Mouse (Mus musculus) granulocyte monocyte progenitor cell, adult 5-6 weeks (primary cell): Measurements from ENCODE around the gene Ctdspl. TPM values are rescaled to one million over a fixed set of nuclear protein-coding genes. Genes with fewer than 3 reads are reported as not detected.

Source experiments
- ATAC-seq: replicated peaks from 2 replicates; pipeline ENCODE4 v1.8.0; 2016; ENCODE audit warnings: mild to moderate bottlenecking, moderate TSS enrichment, inconsistent platforms; ENCODE audit not compliant: poor library complexity, severe bottlenecking
- total RNA-seq, 2 experiments: library from RNA; stranded (forward) in 1 of 2; stranded (reverse) in 1 of 2; fragments of 200-712, 200-1000 nt in 1 of 2; fragments of >200 nt in 1 of 2; fragmentation: Nextera tagmentation in 1 of 2; gene quantifications; 2 replicates each; pipeline ENCODE4 v1.2.3; 2014 to 2017

Gene Ctdspl
- total RNA-seq, 2 experiments from 2014 or later = 7.9 to 25.4 TPM

DNA sequence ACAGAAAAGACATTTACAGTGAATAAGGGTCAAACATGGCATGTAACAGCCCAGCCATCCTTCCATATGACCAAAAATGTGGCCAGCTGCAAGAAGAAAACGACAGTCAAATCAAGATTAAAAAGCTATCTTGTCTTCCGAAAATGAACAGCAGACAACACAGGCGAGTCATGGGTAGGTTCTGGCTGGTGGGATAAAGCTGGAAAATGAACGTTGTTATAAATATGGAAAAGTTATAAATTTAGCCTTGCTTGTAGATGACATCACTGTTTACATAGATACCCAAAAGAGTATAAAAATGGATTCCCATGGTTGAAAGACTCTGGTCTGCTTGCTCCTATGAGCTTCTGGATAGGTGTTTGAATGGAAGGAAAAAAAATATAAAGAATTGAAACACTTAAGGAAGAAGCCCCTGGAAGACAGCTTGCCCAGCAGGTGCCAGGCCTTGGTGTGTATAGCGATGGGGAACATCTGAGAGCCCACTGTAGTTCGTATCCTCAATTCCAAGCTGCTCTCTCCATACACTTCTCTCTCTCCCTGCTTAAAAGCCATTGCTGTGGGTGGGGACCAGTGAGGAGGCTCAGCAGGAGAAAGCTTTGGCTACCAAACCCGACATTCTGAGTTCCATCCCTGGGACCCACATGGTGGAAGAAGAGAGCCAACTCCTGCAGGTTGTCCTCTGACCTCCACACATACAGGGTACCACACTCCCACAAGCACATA, 90.7 kb downstream of the Ctdspl start:
- ATAC-seq = no peak

DNA sequence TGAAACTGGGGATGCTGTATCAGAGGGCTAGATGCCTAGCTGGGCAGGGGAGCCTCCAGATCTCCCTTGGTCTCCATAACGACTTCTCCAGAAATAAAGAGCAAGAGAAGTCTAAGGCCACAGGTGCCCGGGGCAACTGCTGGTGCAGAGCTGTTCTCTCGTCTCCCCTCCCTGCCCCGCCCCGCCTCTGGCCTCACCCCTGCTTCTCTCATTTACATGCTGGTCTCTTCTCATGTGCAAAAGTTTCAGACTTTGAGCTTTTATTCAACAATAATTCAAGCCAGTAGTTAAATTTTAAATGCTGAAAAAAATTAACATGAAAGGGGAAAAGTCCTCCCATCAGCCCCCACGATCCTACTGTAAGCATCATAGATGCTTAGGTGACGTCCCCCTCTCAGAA, 95.5 kb downstream of the Ctdspl start:
- ATAC-seq = no peak

DNA sequence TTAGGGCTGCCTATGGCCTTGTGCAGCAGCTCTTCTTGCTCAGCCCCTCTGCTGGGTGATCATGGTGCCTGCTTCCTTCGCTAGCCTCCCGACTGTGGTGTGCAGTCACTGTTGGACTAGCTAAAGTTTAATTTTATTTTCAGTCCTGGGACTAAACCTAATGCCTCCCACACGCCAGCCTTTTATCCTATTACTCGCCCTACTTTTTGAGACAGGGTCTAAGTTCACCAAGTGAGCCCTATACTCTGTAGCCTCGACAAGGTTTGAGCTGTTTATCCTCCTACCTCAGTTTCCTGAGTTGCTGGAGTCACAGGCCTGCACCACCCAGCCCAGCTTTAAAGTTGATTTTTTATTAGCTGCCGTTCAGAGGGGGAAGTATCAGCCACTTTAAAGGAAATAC, 99.0 kb downstream of the Ctdspl start:
- no peak for ATAC-seq

DNA sequence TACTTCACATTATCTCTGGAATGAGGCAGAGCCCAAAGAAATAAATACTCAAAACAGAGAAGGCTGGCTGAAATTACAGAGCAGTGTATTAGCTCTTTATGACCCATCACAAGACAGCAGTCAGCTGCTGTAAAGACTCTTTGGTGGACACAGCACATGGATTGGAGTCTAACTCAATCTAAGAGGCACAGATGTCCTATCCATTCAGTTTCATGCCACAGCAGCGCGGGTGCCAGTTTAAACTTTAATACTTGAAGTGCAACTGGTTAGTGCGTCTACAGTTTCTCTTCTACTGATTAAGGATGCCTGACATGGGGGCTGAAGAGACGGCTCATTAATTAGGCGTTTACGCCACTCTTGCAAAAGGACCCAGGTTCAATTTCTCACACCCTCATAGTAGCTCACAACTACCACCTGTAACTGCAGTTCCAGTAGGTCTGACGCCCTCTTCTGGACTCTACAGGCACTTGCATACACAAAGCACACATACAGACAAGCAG, 99.6 kb downstream of the Ctdspl start:
- ATAC-seq = no peak

DNA sequence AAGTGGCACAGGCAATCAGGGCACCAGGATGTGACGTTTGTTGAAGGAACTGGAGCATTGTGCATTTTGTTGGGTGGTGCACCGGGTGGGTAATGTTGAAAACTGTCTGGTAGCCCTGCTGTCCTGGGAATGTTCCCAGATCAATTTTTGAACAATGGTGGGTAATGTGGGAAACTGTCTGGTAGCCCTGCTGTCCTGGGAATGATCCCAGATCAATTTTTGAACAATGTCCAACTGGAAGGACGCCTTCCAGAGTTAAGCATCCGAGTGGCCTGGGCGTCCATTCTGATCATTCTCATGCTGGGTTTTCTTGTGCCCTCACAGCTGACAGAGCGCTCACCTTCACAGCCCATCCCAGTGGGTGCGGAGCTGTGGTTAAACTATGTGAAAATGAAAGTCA, 101.1 kb downstream of the Ctdspl start:
- no peak for ATAC-seq

DNA sequence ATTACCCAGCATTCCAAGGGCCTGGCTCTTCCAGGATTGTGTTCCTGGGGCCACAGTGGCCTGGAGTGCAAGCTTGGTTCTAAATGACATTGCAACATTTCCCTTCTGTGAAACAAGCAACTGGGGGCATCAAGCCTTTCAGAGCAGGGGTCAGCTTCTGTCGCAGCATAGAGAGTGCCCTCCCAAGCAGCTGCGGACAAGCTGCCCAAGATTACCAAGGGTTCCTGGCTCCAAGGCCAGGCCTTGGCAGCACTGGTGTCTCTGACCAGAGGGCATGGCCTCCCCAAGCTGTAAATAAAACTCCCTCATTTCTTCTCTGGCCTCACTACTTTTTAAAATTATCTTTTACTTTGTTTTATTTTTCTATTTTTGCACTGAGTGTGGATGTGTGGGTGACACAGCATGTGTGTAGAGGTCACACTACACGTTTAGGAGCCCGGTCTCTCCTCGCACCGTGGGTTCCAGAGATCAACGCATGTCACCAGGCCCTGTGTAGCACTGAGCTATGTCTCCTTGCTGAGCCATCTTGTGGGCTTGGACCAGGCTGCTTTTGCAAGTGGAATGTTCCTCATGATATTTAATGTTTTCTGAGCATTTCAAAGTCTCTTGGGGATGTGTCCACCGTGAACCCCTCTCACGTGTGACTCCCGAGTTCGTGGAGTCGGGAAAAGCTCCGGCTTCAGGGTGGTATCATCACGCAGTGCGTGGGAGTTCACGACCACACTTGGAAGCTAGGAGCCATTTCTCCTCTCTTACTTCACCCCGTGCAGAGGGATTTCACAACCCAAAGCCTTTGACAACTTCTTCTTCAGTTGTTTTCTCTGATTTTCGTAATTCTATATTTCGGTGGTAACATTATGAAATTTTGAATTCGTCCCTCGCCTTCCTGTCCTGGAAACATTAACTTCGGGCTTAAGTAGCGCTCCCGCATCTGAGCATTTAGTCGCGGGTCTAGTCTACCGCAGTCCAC, 102.3 kb downstream of the Ctdspl start:
- peak; percentile 75 for ATAC-seq

DNA sequence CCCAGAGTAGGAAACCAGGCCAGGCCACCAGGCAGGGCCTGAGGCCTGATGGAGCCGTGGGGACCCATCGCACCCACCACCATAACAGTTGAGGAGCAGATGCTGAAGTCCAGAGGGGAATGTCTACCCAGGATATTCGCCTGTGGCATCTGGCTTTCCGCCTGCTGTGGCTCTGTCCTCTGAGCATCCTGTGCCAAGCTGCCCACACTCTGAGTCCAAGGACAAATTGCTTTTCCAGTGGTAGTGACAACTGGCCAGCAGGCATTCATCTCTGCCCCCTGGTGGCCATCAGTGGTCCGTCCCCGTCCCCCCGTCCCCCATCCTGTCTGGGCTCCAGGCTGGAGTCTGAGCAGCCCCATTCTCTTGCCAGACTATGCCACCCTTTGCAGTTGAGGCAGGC, 103.3 kb downstream of the Ctdspl start:
- peak; percentile 61 for ATAC-seq

DNA sequence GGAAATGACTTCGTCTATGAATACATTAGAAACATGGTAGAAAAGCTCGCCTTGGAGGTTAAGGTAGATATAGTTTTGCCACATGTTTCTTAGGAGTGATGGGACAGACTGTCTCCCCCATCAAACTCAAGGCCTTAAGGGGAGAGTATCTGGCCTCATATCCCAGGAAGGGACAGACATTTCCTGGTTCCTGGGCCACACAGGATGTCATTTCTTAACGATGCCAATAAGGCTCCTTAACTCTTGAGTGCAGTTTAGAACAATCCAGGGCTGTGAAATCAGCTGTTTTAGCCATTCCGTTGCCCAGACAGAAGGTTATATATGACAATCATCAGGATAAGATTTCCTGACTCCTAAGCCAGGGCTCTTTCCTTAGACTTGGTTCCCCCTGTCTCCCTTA, 104.8 kb downstream of the Ctdspl start:
- ATAC-seq = no peak

DNA sequence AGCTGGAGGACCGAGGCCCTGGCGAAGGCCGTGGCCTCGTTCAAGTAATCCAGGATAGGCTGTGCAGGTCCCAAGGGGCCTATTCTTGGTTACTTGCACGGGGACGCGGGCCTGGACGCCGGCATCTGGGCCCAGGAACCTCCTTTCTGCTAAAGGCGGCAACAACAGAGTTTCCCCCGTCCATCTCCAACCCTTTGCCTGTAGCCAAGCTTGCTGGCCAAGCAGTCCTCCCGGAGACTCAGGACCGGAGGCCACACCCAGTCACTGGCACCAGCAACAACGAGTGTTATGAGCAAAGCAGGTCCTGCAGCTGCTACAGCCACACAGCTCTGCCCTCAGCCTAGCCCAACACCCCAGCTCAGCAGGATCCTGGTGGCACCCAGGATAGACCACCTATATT, 105.5 kb downstream of the Ctdspl start:
- no peak for ATAC-seq

DNA sequence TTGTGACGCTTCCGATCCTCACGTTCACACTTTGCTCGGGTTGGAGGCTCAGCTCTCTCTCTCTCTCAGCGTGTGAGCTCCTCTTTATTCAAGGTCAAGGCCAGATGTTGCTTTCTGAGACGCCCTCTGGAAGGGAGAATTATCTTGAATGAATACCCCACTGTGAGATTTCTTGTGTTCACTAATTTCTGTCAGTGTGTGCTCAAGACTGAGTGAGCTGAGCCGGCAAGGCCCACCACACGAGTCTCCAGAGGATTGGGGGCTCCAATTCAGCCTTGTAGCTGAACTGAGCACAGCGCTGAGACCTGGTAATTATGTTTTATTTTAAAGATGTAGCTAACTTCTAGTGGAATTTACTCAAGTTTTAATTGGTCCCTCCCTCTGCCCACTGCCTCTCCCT, 106.3 kb downstream of the Ctdspl start:
- no peak for ATAC-seq

DNA sequence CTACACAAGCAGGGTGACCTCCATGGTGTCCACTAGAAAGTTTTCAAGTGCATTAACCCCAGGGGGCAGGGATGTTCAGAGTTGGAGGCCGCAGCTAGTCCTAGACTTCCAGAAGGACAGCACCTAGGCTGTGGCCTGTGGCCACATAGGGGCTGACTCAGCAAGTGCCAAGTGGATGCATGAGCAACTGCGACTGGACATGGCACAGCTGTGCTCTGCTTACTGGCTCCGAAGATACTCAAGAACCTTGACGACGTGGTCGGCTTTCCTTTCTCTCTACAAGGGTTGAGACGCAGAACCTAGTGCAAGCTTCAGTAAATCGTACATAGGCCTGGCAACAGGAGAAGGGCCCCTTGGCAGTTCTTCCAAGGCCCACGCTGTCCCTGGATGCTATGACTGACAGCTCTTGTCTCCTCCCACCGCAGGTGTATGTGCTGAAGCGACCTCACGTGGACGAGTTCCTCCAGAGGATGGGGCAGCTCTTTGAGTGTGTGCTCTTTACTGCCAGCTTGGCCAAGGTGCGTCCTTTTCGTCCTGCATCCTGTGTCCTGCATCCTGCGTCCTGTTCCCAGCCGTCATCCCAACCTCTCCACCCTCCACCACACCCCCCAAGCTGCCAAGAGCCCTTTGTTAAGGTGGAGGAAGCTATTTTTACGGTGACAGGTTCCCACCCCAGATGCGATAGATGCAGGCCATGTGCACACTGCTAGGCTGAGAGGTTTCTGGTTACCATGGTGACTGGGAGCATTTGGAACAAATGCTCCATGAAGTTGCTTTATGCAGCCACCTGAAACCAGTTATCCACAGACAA, 107.1 kb downstream of the Ctdspl start:
- no peak for ATAC-seq

DNA sequence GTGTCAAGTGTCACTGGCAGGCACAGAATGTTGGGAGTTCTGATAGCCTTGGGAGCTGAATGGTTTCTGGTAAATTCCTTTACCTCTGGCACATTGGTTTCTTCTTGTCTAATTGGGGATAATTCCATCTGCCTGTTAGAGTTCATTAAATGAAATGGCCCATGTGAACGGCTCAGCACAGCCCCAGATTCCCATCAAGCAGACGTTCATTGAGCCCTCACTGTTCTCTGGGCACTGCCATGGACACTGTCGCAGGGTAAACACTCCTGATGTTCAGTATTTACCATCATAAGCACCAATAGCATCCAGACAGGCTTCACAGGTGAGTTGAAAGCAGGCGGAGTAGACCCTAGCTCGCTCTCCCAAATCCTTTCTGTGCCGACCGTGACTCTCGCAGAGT, 107.8 kb downstream of the Ctdspl start:
- ATAC-seq = no peak

DNA sequence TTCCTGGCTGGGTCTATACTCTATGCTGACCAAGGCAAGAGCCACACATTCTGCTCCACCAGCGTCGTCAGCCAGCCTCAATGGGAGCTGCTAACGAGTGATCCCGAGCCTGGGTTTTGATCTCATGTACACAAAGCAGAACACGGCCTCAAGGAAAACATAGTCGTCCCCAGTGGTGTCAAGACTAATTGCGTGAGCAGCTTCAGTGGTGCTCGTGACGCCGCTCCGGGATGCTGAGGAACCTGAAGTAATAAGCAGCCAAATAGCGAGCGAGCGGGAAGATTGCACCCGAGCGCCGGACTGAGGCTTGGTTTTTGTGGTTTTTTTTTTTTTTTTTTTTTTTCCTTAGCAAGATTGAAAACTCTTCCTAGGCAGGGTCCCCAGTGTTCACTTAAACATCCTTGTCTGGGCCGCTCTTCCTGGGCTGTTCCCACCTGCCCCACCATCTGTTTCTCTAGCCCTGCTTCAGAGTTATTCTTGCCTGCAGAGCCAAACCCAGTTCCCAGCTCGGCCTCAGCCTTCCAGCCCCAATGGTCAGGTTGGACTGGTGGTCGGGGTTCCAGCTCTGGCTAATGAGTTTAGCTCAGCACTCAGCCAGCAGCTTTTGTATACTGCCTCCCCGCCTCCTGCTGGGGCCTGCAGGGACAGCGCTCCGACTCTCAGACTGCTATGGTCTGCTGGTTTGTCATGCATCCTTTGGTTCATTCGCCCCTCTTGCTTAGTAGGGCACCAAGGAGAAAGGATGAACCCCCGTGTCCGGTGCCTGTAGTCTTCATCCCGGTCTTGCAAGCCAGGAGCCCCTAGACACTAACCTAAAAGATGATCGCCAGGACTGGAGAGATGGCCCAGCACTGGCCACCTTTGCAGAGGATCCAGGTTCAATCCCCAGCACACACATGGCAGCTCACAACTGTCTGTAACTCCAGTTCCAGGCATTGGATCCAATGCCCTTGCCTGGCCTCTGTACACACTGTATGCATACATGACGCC, 108.7 kb downstream of the Ctdspl start:
- no peak for ATAC-seq

DNA sequence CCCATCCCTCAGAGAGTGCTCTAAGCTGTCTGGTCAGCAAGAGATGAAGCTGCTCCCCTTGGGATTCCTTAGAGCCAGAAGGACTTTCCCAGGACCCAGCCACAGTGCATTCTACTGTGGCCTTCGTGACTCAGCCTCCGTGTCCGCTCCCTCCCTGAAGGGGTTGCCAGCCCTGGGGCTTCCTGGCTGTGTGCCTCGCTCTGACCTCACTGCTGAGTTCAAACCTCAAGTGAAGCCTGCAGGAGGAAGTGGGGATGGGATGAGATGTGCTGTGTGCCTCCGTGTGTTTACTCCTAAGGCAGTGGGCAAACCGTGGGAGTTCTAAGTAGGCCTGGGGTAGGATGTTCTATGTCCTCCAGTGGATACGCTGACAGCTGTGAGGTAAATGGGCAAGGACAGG, 109.6 kb downstream of the Ctdspl start:
- peak; percentile 89 for ATAC-seq

DNA sequence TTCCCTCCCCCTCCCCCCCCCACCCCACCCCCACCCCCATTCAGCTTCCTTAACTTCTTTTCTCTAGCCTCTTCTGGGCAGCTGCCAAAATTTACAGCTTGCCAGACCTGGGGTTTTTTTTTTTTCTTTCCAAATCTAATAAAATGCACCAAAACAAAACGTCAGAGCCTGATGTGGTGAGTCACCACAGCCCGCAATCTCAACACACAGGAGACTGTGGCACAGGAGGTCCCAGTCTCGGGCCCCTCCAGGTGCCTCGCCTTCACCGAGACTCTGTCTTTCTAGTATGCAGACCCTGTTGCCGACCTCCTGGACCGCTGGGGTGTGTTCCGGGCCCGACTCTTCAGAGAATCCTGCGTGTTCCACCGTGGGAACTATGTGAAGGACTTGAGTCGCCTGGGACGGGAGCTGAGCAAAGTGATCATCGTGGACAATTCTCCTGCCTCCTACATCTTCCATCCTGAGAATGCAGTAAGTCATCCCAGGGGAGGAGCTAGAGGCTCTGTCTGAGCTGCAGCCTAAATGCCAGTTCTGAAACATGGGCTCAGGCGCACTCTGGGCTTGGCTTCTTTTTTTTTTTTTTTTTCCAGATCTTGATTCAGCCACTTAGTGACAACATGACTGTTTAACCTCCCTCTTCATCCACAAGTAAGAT, 111.0 kb downstream of the Ctdspl start:
- no peak for ATAC-seq

DNA sequence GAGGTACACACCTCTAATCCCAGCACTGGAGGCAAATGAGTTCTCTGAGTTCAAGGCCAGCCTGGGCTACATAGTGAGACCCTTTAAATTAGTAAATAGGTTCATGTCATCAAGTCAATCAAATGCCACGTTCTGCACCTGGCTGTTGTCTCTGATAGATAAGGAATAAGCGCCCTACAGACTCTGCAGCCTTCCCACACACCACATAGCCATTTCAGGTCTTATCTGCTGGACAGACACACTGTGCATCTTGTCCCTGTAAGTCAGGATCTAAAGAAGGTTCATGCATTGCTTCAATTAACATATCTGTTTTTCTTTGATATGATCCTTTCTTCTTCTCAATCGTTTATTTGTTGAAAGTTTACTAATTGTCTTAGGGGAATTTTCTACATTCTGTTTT, 112.3 kb downstream of the Ctdspl start:
- ATAC-seq = no peak

DNA sequence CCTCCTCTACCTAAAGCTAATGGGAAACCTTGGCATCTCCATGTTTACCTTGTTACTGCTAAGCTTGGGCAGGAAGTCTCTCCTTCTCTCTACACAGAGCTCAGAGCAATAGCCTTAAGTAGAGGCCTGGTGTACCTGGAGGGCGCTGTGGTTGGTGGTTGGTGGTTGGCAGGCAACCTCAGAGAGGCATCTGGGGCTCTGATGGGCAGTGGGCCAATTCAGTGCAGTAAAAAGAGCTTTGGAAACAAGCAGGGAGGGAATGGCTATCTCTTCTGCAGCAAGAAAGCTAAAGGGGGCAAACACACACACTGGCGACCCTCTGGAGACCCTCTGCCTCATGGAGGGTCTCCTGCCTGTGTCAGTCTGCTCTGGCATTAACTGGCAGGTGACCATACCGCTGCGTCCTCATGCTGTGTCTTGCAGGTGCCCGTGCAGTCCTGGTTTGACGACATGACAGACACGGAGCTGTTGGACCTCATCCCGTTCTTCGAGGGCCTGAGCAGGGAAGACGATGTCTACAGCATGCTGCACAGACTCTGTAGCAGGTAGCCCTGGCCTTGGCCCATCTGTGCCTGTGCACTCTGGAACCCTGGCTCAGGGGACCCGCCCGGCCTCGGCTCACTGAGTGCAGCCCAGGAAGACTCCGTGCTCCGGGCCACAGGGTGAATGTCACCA, 114.0 kb downstream of the Ctdspl start:
- ATAC-seq = no peak

DNA sequence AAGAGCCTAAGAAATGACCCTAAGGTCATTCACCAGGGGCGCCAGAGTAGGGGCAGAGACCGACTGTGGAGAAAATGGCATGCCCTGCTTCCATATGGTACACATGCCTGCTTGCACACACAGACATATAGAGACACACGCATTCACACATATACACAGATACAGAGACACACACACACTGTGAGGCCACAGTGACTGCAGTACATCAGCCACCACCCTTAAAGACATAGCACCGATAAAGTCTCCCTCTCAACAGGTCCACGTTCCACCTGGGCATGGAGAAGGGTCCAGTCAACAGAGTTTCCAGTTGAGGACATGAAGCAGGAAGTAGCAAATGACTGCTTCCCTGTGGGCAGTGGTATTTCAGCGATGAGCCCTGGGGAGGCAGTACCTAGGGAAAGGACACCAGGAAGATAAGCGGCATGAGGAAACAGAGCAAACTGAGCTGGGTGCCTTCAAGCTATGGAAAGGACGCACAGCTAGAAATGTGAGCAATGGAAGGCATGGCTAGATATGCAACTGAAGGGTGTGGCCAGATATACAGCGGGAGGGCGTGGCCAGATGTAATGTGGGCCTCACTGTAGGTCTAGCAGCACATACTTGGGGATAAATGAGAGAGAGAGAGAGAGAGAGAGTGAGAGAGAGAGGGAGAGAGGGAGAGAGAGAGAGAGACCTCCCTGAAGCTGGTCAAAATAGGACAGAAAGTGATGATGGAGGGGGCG, 122.1 kb downstream of the Ctdspl start:
- ATAC-seq = no peak
